Mouse (Mus musculus) lung, postnatal 0 days (tissue): ENCODE data around the gene Cgrrf1.

Experiments used
- CTCF ChIP-seq: IDR thresholded peaks from 2 replicates; pipeline ENCODE4 v1.5.1; 2016; ENCODE audit warnings: antibody characterized with exemption, mild to moderate bottlenecking
- EP300 ChIP-seq: IDR thresholded peaks from 2 replicates; pipeline ENCODE4 v1.6.1; 2016; ENCODE audit warnings: antibody characterized with exemption, mild to moderate bottlenecking, control low read depth

DNA sequence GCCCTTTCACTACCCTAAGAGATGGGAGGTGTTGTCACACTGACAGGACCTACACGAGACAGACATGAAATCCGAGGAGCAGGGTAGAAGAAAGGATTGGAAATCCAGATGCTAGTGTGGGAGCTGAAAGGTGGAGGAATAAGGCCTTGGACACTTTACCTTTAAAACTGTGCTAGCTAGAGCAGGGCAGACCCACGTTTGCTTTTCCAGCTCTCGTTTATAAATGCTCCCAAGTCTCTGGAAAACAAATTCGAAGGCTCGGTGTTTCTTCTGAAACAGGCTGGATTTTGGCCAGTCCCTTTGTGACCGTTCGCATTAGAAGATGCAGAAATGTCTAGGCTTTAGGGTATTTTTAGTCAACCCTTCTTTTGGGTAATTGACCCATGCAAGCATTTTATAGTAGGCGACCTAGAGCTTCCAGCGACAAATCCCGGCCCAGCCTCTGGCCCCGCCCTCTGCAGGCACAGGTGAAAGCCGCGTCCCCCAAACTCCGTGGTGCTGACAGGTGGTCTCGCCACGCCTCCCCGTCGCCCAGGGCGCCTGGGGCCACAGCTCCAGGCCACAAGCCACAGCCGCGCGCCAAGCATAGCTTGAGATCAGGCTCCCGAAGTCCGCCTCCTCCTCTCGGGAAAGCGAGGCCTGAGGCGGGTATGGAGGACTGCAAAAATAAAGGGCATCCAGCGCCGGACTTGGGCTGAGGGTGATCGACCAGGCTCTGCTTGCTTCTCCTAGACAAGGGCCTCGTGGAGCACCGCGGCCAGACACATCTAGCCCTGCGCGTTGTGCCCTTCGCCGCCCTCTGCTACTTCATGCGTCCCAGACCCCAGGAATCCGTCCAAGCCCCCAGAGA, 49.9 kb downstream of the Cgrrf1 start:
- TF ChIP-seq CTCF, result no peak
- no peak for TF ChIP-seq EP300
